Mouse (Mus musculus) macrophage (primary cell): Measurements from ENCODE around the gene Miga1. TPM values are rescaled to one million over a fixed set of nuclear protein-coding genes. Genes with fewer than 3 reads are reported as not detected.

ENCODE experiments used
- H3K27ac ChIP-seq: fragments of 350-480 bp; formaldehyde crosslinking; 2 replicates; pipeline ENCODE4 v1.9.0; 2021
- H3K36me3 ChIP-seq: fragments of 350-480 bp; formaldehyde crosslinking; 2 replicates; pipeline ENCODE4 v1.9.0; 2021; ENCODE audit errors: inconsistent target
- H3K4me3 ChIP-seq: fragments of 350-480 bp; formaldehyde crosslinking; 2 replicates; pipeline ENCODE4 v1.9.0; 2021; ENCODE audit errors: inconsistent target
- H3K79me2 ChIP-seq: fragments of 350-480 bp; formaldehyde crosslinking; 2 replicates; pipeline ENCODE4 v1.9.0; 2021; ENCODE audit errors: inconsistent target
- WGBS: methylation state at CpG from one replicate; pipeline ENCODE4 v1.1.7; 2026; ENCODE audit warnings: inconsistent platforms; ENCODE audit not compliant: missing documents; 5-methylcytosine and 5-hydroxymethylcytosine counted together
- polyA plus RNA-seq: library from polyadenylated mRNA; stranded (reverse); fragments of 250-400 nt; gene quantifications from 3 replicates; pipeline ENCODE4 v1.2.4, GENCODE M21; 2018; ENCODE audit warnings: inconsistent platforms

Gene Miga1
- polyA plus RNA-seq, 1 experiment from 2014 or later = 4.2 TPM

GRCm38 (mm10) chr3:152308485-152309249 is 31.5 kb downstream of the Miga1 start:
- 93% methylated on average over 10 of the region's 10 CpGs for WGBS
- Histone ChIP-seq H3K4me3 (no peak overlapping the region), H3K79me2 (no peaks in the 10 kb centered on the region), H3K27ac (no peak overlapping the region), H3K36me3 (no peaks in the 10 kb centered on the region)

DNA sequence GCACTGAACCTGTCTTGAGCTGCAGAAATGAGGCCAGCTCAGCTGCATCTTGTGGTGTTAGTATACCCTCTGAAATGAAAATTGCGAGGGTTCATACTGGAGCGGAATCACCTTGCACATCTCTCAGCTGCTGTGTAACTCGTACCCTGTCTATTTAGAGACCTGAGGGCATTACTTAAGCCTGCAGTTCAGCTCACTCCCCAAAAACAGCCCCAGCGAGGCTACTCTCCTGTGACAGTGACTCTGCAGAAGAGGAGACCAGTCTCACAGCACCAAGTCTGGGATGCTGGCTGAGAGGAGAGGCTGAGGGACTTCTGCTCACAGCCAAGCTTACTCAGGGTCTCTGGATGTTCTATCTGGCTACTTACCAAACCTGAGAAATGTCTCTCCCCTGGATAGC is 34.2 kb downstream of the Miga1 start:
- Histone ChIP-seq H3K4me3 (no peak overlapping the region), H3K27ac (no peak overlapping the region), H3K79me2 (no peaks in the 10 kb centered on the region), H3K36me3 (no peaks in the 10 kb centered on the region)
- WGBS = 95% methylated on average over 4 of the region's 4 CpGs

GRCm38 (mm10) chr3:152305080-152305479 is 35.1 kb downstream of the Miga1 start:
- H3K79me2 ChIP-seq = no peaks in the 10 kb centered on the region
- 95% methylated on average over 8 of the region's 8 CpGs for WGBS
- H3K4me3 ChIP-seq = no peak overlapping the region
- H3K36me3 ChIP-seq = no peaks in the 10 kb centered on the region
- H3K27ac ChIP-seq = no peak overlapping the region

DNA sequence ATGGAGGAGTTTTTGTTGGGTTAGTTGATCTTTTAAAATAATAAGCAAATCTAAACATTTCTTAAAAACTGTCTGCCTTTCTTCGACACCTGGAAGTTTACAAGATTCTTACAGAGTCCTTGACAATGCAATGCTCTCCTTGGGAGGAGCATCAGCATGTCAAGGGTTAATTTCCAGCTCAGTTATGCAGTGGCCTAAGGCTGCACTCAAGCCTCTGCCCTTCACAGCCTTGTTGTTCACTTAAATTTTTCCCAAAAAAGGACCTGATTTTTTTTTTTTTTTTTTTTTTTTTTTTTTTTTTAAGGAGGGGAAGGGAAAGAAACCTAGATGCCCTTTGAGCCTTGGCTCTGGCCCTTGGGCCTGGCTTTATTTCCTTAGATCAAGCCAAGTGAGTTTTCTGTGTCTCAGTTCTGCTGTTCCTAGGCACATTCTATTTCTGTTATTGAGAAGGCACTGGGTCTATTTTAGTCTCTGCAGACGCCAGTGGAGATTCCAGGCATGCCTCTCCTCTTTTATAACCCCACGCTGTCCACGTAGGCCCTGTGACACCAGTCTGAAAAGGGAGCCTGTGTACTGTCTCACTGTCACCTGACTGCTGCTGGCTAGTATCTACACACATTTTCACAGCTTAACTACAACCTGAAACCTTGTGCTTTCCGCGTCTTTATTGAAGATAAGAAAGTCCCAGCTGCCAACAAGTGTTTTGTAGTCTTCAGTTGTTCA is 36.0 kb downstream of the Miga1 start:
- no peak overlapping the region for H3K4me3 ChIP-seq
- H3K36me3 ChIP-seq = no peaks in the 10 kb centered on the region
- WGBS = 97% methylated on average over 6 of the region's 6 CpGs
- H3K27ac ChIP-seq = no peak overlapping the region
- no peaks in the 10 kb centered on the region for H3K79me2 ChIP-seq

DNA sequence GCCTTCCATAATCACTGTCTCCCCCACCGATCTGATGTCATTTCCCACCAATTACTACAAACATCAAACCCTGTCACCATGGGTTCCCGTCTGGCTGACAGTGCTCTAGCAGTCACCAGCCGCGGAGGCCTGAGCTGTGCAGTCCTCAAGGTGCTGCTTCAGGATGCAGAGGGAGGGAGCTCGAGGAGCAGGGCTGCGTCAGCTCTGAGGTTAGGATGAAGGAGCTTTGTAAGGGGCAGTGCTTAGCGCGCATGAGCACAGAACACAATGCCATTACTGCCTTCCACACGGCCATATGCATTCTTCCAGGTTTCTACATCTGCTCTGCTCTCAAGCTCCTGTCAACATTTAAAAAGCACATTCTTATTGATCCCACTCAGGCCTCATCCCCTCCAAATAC is 37.2 kb downstream of the Miga1 start:
- no peaks in the 10 kb centered on the region for H3K79me2 ChIP-seq
- whole genome bisulfite sequencing = 96% methylated on average over 9 of the region's 9 CpGs
- H3K36me3 ChIP-seq = no peaks in the 10 kb centered on the region
- H3K27ac ChIP-seq = no peak overlapping the region
- H3K4me3 ChIP-seq = no peak overlapping the region

GRCm38 (mm10) chr3:152300376-152301337 is 39.5 kb downstream of the Miga1 start:
- no peaks in the 10 kb centered on the region for H3K79me2 ChIP-seq
- 87% methylated on average over 12 of the region's 14 CpGs for WGBS
- no peak overlapping the region for H3K27ac ChIP-seq
- no peak overlapping the region for H3K4me3 ChIP-seq
- H3K36me3 ChIP-seq = no peaks in the 10 kb centered on the region

GRCm38 (mm10) chr3:152295896-152296295 is 44.3 kb downstream of the Miga1 start:
- no peaks in the 10 kb centered on the region for H3K36me3 ChIP-seq
- no peaks in the 10 kb centered on the region for H3K79me2 ChIP-seq
- H3K27ac ChIP-seq = no peak overlapping the region
- no peak overlapping the region for H3K4me3 ChIP-seq
- 91% methylated on average over 5 of the region's 5 CpGs for WGBS

- no peaks in the 10 kb centered on the region for H3K36me3 ChIP-seq
- WGBS = 82% methylated on average over 3 of the region's 3 CpGs
Observed at GRCm38 (mm10) chr3:152294400-152294799, 45.8 kb downstream of the Miga1 start.

DNA sequence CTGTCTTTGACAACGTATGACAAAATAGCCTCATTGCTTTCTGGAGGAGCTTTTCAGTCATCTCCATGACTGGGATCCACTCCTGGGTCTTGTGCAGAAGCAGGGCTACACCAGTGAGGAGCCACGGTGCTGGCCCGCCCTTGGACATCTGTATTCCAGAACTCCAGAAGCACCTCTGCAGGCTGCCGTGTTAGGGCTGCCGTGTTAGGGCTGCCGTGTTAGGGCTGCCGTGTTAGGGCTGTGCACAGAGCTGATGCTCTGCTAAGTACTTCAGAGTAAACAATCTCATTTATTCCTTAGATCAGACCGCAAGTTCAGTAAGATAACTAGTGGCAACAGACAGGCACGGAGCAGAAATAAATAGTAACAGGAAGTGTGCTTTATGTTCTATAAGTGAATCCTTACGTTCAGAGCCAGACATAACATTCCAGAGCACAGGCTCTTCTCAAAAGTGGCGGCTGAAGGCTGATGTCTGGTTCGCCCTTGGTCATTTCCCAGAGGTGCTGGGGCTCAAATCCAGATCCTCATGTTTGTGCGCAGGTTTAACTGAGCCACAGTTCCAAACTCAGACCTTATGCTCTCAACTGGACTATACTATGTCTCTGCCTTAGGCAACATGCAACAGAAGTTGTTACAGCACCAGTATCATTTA is 46.6 kb downstream of the Miga1 start:
- H3K36me3 ChIP-seq = no peaks in the 10 kb centered on the region
- H3K79me2 ChIP-seq = no peaks in the 10 kb centered on the region
- H3K27ac ChIP-seq = no peak overlapping the region
- H3K4me3 ChIP-seq = no peak overlapping the region
- WGBS = 95% methylated on average over 13 of the region's 13 CpGs

More at GRCm38 (mm10) chr3:152294400-152294799, 45.8 kb downstream of the Miga1 start:
- Histone ChIP-seq H3K4me3 (no peak overlapping the region), H3K27ac (no peak overlapping the region), H3K79me2 (no peaks in the 10 kb centered on the region)

- Histone ChIP-seq H3K36me3 (no peaks in the 10 kb centered on the region), H3K27ac (no peak overlapping the region), H3K4me3 (no peak overlapping the region), H3K79me2 (no peaks in the 10 kb centered on the region)
- 85% methylated on average over 6 of the region's 6 CpGs for WGBS
Observed at GRCm38 (mm10) chr3:152291895-152292294, 48.3 kb downstream of the Miga1 start.

DNA sequence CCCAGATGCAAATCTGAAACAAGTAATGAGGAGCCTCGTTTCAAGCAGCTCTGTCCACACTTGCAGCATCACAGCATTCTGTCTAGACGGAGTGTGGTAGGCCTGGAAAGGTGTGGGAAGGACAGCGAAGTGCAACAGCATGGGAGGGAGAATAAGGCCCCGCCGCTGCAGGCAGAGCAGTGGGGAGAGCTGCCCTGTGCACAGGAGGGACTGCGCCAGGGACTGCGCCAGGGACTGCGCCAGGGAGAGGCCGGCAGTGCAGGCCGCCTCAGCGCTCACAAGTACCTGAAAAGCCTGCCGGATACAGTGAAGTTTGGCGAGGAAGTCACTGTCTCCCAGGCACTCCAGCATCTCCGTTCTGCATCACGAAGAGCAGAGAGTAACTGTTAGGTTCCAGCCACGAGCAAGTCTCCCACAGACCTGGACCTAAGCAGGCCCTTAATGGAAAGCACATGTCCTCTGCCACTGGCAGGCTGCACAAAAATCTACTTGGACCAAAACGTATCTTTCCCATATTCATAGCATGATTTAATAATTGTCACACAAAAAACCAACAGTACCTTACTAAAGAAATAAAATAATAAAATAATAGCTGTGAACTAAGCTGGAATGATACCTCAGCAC is 49.9 kb downstream of the Miga1 start:
- WGBS = 95% methylated on average over 14 of the region's 17 CpGs
- H3K27ac ChIP-seq = no peak overlapping the region
- no peaks in the 10 kb centered on the region for H3K36me3 ChIP-seq
- no peak overlapping the region for H3K4me3 ChIP-seq
- no peaks in the 10 kb centered on the region for H3K79me2 ChIP-seq

- Histone ChIP-seq H3K36me3 (no peaks in the 10 kb centered on the region), H3K27ac (no peak overlapping the region), H3K79me2 (no peaks in the 10 kb centered on the region), H3K4me3 (no peak overlapping the region)
- WGBS = 97% methylated on average over 4 of the region's 4 CpGs
Observed at GRCm38 (mm10) chr3:152288740-152289139, 51.5 kb downstream of the Miga1 start.

GRCm38 (mm10) chr3:152288276-152288675 is 51.9 kb downstream of the Miga1 start:
- no peaks in the 10 kb centered on the region for H3K36me3 ChIP-seq
- WGBS = 87% methylated on average over 5 of the region's 5 CpGs
- no peak overlapping the region for H3K27ac ChIP-seq
- H3K4me3 ChIP-seq = no peak overlapping the region
- no peaks in the 10 kb centered on the region for H3K79me2 ChIP-seq

- Histone ChIP-seq H3K4me3 (no peak overlapping the region), H3K36me3 (no peaks in the 10 kb centered on the region), H3K27ac (no peak overlapping the region), H3K79me2 (no peaks in the 10 kb centered on the region)
- WGBS = 93% methylated on average over 9 of the region's 9 CpGs
Observed at GRCm38 (mm10) chr3:152287810-152288209, 52.4 kb downstream of the Miga1 start.
